In genomic region chr9:30942512-30943313, GRCm38 (mm10) we compare ENCODE assay signal across 8 mouse cellular contexts. TPM values are rescaled to one million over a fixed set of nuclear protein-coding genes. Genes with fewer than 3 reads are reported as not detected.
DNase-seq lines count a peak whose midpoint lies in the region; ATAC-seq lines count a peak whose summit lies in the region.

Gene Adamts8, plus strand, starts transcription at chr9:30942562.

- H3K9ac ChIP-seq in forebrain, embryonic 11.5 days (ENCODE audit: low read length) = peak within 1 kb of the TSS; percentile 68
- peak within 1 kb of the TSS; percentile 58 for H3K9ac ChIP-seq in hindbrain, embryonic 12.5 days
- H3K9ac ChIP-seq in limb, embryonic 11.5 days (ENCODE audit: low read length) = peak within 1 kb of the TSS; percentile 37; the same call in 1 of the 2 replicates
- peak within 1 kb of the TSS; percentile 41 for H3K9ac ChIP-seq in neural tube, embryonic 11.5 days (ENCODE audit: low read length)

- no peaks in the 10 kb centered on the region for H3K9me3 ChIP-seq in forebrain, embryonic 11.5 days (ENCODE audit: control insufficient read depth, low read length)
- no peaks in the 10 kb centered on the region for H3K9me3 ChIP-seq in hindbrain, embryonic 12.5 days (replicated peaks)
- no peaks in the 10 kb centered on the region for H3K9me3 ChIP-seq in limb, embryonic 11.5 days (ENCODE audit: control insufficient read depth, low read length)
- H3K9me3 ChIP-seq in neural tube, embryonic 11.5 days (ENCODE audit: control insufficient read depth, low read length) = no peaks in the 10 kb centered on the region

- under 1% methylated on average over 83 of the region's 96 CpGs for WGBS in forebrain, embryonic 11.5 days
- WGBS in hindbrain, embryonic 12.5 days = under 1% methylated on average over 79 of the region's 96 CpGs
- WGBS in limb, embryonic 11.5 days = under 1% methylated on average over 87 of the region's 96 CpGs
- under 1% methylated on average over 96 of the region's 96 CpGs for WGBS in neural tube, embryonic 11.5 days

- H3K4me2 ChIP-seq in forebrain, embryonic 11.5 days (ENCODE audit: low read depth, low read length, severe bottlenecking) = peak within 1 kb of the TSS; percentile 99
- peak within 1 kb of the TSS; percentile 95 for H3K4me2 ChIP-seq in hindbrain, embryonic 12.5 days (replicated peaks)
- H3K4me2 ChIP-seq in limb, embryonic 11.5 days (ENCODE audit: low read depth, severe bottlenecking) = peak within 1 kb of the TSS; percentile 98
- peak within 1 kb of the TSS; percentile 98 for H3K4me2 ChIP-seq in neural tube, embryonic 11.5 days (ENCODE audit: low read depth)

- no peak within 1 kb of the TSS for H3K27ac ChIP-seq in forebrain, embryonic 11.5 days (ENCODE audit: low read depth, low read length)
- no peak within 1 kb of the TSS for H3K27ac ChIP-seq in hindbrain, embryonic 12.5 days
- no peak within 1 kb of the TSS for H3K27ac ChIP-seq in limb, embryonic 11.5 days (replicated peaks; ENCODE audit: low read depth, low read length)
- H3K27ac ChIP-seq in neural tube, embryonic 11.5 days (ENCODE audit: low read depth, low read length) = no peak within 1 kb of the TSS

- peaks cover 6% of the 10 kb centered on the region; the same call in 1 of the 2 replicates for H3K4me1 ChIP-seq in forebrain, embryonic 11.5 days (replicated peaks; ENCODE audit: control insufficient read depth, insufficient read depth, low read length)
- H3K4me1 ChIP-seq in hindbrain, embryonic 12.5 days = peaks cover 11% of the 10 kb centered on the region
- peaks cover 6% of the 10 kb centered on the region; the same call in 1 of the 2 replicates for H3K4me1 ChIP-seq in limb, embryonic 11.5 days (ENCODE audit: control insufficient read depth, insufficient read depth, low read length)
- no peaks in the 10 kb centered on the region for H3K4me1 ChIP-seq in neural tube, embryonic 11.5 days (ENCODE audit: control insufficient read depth, insufficient read depth, low read length)

- ATAC-seq in forebrain, embryonic 11.5 days (replicated peaks; ENCODE audit: low FRiP score) = peak; percentile 90
- peak; percentile 88 for ATAC-seq in hindbrain, embryonic 12.5 days (ENCODE audit: low FRiP score)
- ATAC-seq in limb, embryonic 11.5 days (ENCODE audit: insufficient number of reproducible peaks, low FRiP score, low TSS enrichment, low read depth) = 0 out of 2 replicates have a peak, but pooled peaks have one; percentile 31
- ATAC-seq in neural tube, embryonic 11.5 days (ENCODE audit: insufficient read depth, low FRiP score, low TSS enrichment) = peak; percentile 83

- DNase-seq in cerebellum, postnatal 25 days = peak; percentile 58 to 67
- no peak for DNase-seq in cerebellum, adult 11-12 months
- DNase-seq in Muller cell, postnatal 12 days (ENCODE audit: inconsistent ontology term) = peak; percentile 74
- peak; percentile 87 for DNase-seq in forebrain, embryonic 11.5 days (ENCODE audit: low spot score)
- DNase-seq in limb, embryonic 11.5 days (ENCODE audit: low spot score) = peak; percentile 82
- peak; percentile 83 for DNase-seq in neural tube, embryonic 11.5 days (ENCODE audit: low spot score)
- DNase-seq in ovary, adult 18-20 months (ENCODE audit: low spot score) = no peak

- H3K27me3 ChIP-seq in forebrain, embryonic 11.5 days (ENCODE audit: control insufficient read depth, insufficient read depth, low read length) = peaks cover 33% of the 10 kb centered on the region
- peaks cover 65% of the 10 kb centered on the region for H3K27me3 ChIP-seq in hindbrain, embryonic 12.5 days
- peaks cover 52% of the 10 kb centered on the region for H3K27me3 ChIP-seq in limb, embryonic 11.5 days (ENCODE audit: control insufficient read depth, insufficient read depth, low read length)
- peaks cover 41% of the 10 kb centered on the region for H3K27me3 ChIP-seq in neural tube, embryonic 11.5 days (ENCODE audit: control insufficient read depth, insufficient read depth, low read length)

- no peaks in the 10 kb centered on the region for H3K36me3 ChIP-seq in forebrain, embryonic 11.5 days (ENCODE audit: control insufficient read depth, insufficient read depth, low read length)
- H3K36me3 ChIP-seq in hindbrain, embryonic 12.5 days = no peaks in the 10 kb centered on the region
- H3K36me3 ChIP-seq in limb, embryonic 11.5 days (ENCODE audit: control insufficient read depth, insufficient read depth, low read length) = no peaks in the 10 kb centered on the region
- H3K36me3 ChIP-seq in neural tube, embryonic 11.5 days (ENCODE audit: control insufficient read depth, insufficient read depth, low read length) = no peaks in the 10 kb centered on the region

- H3K4me3 ChIP-seq in forebrain, embryonic 11.5 days (ENCODE audit: low read depth, low read length) = peak within 1 kb of the TSS; percentile 59
- H3K4me3 ChIP-seq in hindbrain, embryonic 12.5 days = peak within 1 kb of the TSS; percentile 56
- H3K4me3 ChIP-seq in limb, embryonic 11.5 days (ENCODE audit: low read depth, low read length) = peak within 1 kb of the TSS; percentile 48
- H3K4me3 ChIP-seq in neural tube, embryonic 11.5 days (ENCODE audit: low read depth, low read length) = peak within 1 kb of the TSS; percentile 40

RNA-seq across cellular contexts. Expression of gene Adamts8, which starts in this region (rescaled TPM):
- 0.49 and 0.61 TPM in 2 replicates for polyA plus RNA-seq in forebrain, embryonic 11.5 days (2014; fragmentation: Nextera tagmentation; extraction: Ambion mirVana)
- polyA plus RNA-seq in hindbrain, embryonic 12.5 days (2016; fragmentation: Nextera tagmentation; extraction: Ambion mirVana) = 1.5 and 1.6 TPM in 2 replicates
- polyA plus RNA-seq in limb, embryonic 11.5 days (2014; fragmentation: Nextera tagmentation; extraction: Ambion mirVana) = 0.43 and 0.52 TPM in 2 replicates
- 0.46 and 0.99 TPM in 2 replicates for polyA plus RNA-seq in neural tube, embryonic 11.5 days (2014; fragmentation: Nextera tagmentation; extraction: Ambion mirVana)

Comparison
In these comparisons a context has a peak if more than half of its experiments do, and no peak if none do; other contexts are left out.
1. DNase-seq: peak in cerebellum, postnatal 25 days (2 of 2) and Muller cell, postnatal 12 days (single experiment); none in cerebellum, adult 11-12 months (single experiment) and ovary, adult 18-20 months (single experiment).
2. Peak in DNase-seq, ATAC-seq, H3K4me3 ChIP-seq, H3K9ac ChIP-seq and H3K4me2 ChIP-seq in forebrain, embryonic 11.5 days; RNA of the gene not detected or under 1 TPM.
3. Peak in DNase-seq, ATAC-seq, H3K4me3 ChIP-seq, H3K9ac ChIP-seq and H3K4me2 ChIP-seq in limb, embryonic 11.5 days; RNA of the gene not detected or under 1 TPM.
4. Peak in DNase-seq, ATAC-seq, H3K4me3 ChIP-seq, H3K9ac ChIP-seq and H3K4me2 ChIP-seq in neural tube, embryonic 11.5 days; RNA of the gene not detected or under 1 TPM.
5. ATAC-seq: peak in every context shown above with its lines; median percentile 90 in forebrain, embryonic 11.5 days; 88 in hindbrain, embryonic 12.5 days; 83 in neural tube, embryonic 11.5 days; 31 in limb, embryonic 11.5 days.
6. Peak in every context shown above with its lines, with median percentiles within 50 percentile points of each other: H3K4me2 ChIP-seq, H3K4me3 ChIP-seq and H3K9ac ChIP-seq.